Mouse (Mus musculus): Measurements from ENCODE around the gene Dnmbp.
"Not testable (repeated sequence)": the region's sequence is repeated elsewhere in the genome, so short reads cannot be mapped to it uniquely, and the experiment has no call there.

The Dnmbp gene

DNA sequence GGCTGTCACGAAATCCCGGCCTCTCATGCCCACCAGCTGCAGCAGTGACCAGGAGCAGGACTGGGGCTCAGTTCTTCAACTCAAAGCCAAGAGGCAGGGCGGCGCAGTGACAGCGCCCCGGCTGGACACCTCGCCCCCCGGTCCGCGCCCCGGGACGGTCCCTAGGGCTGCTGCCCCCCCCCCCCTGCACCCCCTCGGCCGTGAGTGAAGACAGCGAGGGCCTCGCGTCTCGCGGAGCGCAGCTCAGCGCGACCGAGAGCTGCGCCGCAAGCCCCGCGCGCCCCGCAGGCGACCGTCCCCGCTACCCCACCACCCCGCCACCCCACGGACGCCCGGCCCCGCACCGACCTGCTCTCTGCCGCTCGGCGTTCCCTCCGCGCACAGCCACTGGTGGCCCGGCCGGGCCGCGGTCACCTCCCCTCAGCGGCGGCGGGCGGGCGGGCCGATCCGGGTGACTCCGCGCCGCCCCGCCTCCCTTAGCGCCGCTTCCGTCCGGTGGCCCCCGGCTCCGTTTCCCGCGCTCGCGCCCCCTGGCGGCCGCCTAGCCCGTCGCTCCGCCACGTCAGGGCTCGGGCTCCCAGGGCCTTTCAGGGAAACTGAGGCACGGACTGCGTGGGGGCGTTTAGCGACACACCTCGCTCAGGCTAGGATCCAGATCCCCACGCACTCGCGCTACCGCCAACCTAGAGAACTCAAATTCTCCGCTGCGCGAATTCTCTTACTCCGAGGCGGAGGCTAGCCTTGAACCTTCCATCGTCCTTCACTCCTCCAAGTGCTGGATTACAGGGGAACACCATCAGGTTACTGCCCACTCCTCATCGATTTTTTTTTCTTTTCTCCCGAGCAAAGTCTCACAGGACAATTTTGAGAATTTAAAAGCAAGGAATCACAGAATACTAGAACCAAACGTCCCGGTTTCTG, at the start of gene Dnmbp:
Gene Dnmbp (minus strand): TSS at position 423 of the 921 bp plus-strand sequence.
- DNase-seq (ENCODE audit: inconsistent age in 2 of 2, low spot score in 1 of 2) = peak; percentile 88 to 95

DNA sequence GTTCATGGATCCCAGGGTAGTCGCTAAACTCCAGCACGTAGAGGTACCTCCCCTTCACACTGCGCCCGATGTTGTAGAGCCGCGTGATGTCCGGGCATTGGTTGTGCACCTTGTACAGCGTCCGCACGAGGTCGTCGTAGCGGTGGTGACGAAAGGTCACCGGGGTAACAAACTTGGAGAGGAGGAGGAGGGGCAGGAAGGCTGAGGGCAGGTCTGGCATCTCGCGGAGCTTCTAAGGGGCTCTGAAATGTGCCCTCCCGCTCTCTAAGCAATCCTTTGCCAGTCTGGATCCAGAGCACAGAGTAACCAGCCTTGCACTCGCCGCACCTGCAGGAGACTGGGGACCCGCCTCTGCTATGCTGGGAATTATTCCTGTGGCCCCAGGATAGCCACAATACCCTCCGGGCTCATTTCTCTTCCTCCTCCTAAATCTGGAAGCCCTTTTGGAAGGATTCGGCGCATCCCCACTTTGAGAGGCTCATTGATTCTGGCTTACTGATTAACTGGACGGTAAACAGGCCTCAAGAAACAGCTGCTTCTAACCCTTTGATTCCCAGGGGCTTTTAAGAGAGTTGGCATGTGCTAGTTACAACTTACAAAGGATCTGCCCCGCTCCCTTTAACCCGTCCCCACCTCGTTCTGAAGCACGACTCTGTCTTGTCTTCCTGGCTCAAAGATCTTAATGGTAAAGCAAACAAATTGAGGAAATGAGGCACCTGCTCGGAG, 46.2 kb upstream of the Dnmbp start, which contains the start of gene Cpn1:
Gene Cpn1 (minus strand): TSS at position 488 of the 726 bp plus-strand sequence.
- DNase-seq (ENCODE audit: inconsistent age in 2 of 2, low spot score in 1 of 2) = peak in 1 of 2 experiments; percentile 11

DNA sequence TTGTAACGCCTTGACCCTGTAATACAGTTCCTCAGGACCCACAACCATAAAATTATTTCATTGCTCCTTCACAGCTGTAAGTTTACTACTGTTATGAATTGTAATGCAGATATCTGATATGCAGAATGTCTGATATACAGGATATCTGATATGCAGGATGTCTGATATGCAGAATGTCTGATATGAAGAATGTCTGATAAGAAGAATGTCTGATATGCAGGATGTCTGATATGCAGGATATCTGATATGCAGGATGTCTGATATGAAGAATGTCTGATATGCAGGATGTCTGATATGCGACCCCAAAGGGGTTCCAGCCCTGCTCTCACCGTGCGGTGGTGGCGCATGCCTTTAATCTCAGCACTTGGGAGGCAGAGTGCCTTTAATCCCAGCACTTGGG, 42.0 kb upstream of the Dnmbp start:
- no peak for DNase-seq (ENCODE audit: inconsistent age in 2 of 2, low spot score in 1 of 2)

DNA sequence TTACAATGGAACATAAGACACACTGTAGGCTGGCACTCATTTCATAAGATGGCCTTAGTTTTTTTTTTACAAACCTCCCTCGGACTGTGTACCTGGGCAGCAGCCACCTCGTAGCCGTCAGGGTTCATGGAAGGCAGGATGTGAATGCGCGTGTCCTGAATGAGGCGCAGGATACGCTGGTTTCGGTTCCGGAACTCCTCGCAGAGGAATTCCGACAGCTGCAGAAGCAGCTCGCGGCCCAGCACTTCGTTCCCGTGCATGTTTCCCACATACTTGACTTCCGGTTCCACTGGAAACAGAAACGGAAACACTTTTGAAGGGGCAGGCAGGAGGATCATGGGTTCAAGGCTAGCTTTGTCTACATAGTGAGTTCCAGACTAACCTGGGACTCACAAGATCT, 40.7 kb upstream of the Dnmbp start:
- DNase-seq (ENCODE audit: inconsistent age in 2 of 2, low spot score in 1 of 2) = no peak

DNA sequence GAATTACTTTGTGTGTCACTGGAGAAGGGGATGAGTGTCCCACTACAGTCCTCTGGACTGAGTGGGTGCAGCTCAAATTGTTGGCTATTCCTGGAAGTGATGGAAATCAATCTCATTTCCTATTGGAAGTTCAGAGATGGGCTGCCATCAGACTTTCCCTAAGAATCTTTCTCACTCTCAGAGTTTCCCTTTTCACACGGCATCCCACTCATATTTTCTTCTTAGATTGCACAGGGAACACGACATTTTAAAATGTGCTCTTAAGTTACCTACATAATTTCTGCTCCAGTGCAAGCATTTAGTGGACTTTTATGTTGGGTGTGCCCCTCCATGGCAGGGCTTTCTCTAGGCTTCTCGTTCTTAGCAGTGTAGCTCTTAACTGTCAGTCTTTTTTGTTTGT, 37.8 kb upstream of the Dnmbp start:
- DNase-seq (ENCODE audit: inconsistent age in 2 of 2, low spot score in 1 of 2) = no peak

DNA sequence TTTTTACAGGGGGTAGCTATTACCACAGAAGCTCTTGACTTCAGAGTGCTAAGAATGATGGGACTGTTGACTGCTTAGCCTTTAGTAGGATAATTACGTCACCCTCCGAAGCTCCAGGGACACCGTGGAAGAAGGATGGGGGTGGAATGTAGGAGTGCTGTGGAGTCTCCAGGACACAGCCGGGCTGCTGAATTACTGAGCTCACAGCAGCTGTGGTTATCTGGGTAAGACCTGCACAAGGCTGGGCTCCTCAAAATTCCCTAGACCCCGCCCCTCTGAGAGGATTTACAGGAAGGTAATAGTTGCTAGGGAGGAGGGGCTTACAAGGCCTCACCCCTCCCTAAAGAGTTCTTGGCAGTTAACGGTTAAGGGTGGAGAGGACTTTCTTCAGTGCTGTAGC, 36.7 kb upstream of the Dnmbp start:
- no peak for DNase-seq (ENCODE audit: inconsistent age in 2 of 2, low spot score in 1 of 2)

DNA sequence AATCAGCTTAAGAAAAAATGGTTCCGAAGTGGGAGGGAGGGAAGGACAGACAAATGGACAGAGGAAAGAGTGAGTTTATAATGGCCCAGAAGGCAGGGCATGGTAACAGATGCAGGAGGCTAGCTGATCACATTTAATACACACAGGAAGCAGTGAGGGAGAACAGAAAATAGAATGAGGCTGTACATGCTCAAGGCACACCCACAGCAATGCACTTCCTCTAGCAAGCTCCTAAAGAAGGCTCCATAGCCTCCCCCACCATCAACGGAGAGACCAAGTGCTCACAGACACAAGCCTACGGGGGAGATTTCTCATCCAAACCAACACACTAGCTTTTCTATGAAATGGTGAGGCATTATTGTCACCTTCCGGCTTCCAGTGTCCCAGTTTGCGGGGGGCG, 34.2 kb upstream of the Dnmbp start:
- DNase-seq (ENCODE audit: inconsistent age in 2 of 2, low spot score in 1 of 2) = no peak

DNA sequence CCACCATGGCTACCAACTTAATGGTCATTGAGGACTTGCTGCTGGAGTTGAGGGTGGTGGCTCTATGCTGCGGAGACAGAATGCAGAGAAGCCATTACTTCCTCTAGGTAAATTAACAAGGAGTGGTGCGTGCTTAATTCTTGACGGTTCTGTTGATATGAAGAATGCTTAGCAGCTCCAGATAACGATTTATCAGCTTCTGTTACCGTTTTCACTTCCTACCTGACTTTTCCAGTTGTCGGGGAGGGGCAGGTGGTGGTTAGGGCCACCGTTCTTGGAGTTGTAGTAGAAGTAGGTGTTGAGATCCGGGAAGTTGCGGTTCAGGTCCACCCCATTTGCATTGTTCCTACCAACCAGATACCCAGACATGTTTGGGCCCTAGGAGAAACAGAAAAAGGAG, 33.7 kb upstream of the Dnmbp start:
- no peak for DNase-seq (ENCODE audit: inconsistent age in 2 of 2, low spot score in 1 of 2)

DNA sequence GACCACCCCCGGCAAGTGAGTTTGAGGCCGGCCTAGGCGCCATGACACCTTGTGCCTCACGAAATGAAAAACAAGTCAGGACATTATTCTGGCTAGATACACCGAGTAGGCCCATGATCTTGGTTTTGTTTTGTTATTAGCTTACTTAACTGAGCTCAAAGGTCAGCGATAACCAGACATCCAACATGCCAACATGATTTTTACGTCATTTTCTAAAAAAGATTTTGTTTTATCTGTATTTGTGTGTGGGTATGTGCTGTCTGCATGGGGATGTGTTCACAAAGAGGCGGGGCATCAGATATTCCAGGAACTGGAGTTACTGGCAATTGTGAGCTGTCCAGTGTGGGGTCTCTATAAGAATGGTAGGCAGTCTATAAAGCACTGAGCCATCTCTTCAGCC, 32.1 kb upstream of the Dnmbp start:
- no peak for DNase-seq (ENCODE audit: inconsistent age in 2 of 2, low spot score in 1 of 2)

DNA sequence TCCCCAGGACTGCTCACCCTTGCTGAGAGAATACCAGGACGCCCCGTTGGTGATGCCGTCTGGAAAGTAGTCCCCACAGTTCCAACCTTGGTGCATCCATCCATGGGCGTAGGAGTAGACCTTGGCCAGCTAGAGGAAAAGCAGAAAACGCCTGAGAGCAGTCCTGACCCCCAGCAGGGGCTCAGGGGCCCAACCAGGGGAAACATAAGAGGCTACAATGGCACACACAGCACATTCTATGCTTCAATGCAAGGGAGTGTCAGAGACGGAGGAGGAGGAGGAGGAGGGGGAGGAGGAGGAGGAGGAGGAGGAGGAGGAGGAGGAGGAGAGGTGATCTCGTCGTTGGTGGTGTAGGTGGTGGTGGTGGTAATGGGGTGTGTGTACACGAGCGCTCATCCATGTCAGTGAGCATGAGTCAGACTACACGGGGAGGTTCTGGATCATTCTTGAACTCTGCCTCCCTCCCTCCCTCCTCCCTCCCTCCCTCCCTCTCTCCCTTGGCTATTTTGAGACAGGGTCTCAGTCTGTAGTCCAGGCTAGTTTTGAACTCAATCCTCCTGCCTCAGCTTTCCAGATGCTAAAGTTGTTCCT, 28.5 kb upstream of the Dnmbp start:
- DNase-seq (ENCODE audit: inconsistent age in 2 of 2, low spot score in 1 of 2) = no peak

DNA sequence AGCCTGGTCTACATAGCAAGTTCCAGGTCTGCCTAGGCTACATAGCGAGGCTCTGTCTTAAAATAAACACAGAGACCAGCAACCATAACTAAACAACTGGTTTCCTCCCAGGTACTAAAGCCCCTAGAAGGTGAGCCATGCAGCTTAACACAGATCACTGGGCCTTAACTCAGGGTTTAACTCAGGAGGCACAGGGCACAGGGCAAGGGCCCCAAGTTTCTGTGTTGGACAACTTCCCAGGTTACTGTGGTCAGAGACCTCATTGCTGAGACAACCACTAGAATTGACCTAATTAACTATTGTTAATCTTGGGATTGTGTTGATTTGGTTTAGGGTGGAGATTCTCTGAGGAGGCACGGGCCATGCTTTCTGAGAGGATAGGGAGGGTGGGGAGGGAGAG, 26.5 kb upstream of the Dnmbp start:
- no peak for DNase-seq (ENCODE audit: inconsistent age in 2 of 2, low spot score in 1 of 2)

DNA sequence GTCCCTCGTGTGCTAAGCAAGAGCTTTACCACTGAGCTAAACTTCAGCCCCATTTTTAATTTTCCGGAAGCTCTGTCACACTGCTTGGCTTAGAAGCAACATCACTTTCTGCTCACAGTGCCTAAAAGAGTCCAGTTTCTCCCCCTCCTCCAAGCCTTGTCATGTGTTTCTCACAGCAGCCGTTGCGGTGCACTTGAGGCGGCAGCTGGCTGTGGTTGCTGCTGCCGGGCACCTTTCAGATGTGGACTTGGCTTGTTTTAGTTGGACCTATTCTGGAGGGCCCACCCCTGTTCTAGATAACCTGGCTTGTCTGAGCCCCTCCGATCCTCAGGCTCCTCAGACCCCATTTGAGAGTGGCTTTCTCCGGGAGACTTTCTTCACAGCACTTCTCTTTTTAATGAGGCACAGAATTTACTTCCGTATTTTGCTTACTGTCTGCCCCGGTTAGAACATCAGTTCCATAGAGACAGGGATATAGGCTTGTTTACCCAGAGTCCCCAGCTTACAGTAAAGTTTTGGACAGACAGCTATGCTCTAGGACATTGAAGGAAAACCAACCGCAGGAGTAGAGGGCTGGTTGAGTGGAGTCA, 25.6 kb upstream of the Dnmbp start:
- no peak for DNase-seq (ENCODE audit: inconsistent age in 2 of 2, low spot score in 1 of 2)

DNA sequence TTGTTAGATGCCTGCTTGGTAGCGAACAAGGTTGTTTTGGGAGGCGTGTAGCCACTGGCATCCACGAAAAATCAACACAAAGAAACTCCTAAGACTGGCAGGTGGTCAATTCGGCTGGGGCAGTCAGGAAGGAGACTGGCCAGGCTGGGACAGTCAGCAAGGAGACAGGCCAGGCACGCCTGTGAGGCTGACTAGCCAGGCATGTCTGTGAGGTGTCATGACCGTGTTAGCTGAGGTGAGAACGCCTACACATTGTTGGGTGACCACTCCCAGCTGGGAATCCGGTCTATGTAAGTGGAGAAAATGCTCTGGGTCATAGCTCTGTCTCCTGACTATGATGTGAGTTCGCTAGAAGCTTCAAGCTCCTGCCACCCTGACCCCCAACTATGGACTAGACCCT, 22.8 kb upstream of the Dnmbp start:
- DNase-seq (ENCODE audit: inconsistent age in 2 of 2, low spot score in 1 of 2) = no peak

DNA sequence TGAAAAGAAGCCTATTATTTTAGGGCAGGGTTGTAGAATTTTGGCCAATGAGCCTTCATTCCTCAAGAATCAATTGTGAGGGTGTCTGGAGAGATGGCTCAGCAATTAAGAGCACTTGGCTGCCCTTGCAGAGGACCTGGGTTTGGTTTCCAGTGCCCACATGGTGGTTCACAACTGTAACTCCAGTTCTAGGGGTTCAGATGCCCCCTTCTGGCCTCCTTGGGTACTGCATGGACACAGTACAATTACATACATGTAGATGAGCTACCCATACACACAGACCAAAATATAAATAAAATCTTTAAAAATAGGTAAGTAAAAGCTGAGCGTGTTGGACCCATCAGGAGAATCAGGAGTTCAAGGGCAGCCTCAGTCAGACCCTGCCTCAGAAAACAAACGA, 21.2 kb upstream of the Dnmbp start:
- no peak for DNase-seq (ENCODE audit: inconsistent age in 2 of 2, low spot score in 1 of 2)

DNA sequence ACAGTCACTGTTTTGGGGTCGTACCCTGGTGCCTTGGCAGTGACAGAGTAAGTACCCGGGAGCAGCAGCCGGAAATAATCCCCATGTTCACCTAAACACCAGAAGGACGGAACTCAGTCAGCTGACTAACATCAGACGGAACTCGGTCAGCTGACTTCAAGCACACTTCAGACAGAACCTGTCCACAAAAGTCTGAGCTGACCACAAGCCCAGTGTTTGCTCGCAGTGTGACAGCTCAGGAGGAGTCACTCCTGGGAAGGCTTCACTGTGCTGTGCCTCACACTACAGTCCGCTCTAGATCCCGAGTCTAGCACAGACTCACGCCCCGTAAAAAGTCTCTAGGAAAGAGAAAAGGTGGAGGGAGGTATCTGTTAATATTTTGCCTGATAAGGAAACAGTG, 20.0 kb upstream of the Dnmbp start:
- DNase-seq (ENCODE audit: inconsistent age in 2 of 2, low spot score in 1 of 2) = no peak

DNA sequence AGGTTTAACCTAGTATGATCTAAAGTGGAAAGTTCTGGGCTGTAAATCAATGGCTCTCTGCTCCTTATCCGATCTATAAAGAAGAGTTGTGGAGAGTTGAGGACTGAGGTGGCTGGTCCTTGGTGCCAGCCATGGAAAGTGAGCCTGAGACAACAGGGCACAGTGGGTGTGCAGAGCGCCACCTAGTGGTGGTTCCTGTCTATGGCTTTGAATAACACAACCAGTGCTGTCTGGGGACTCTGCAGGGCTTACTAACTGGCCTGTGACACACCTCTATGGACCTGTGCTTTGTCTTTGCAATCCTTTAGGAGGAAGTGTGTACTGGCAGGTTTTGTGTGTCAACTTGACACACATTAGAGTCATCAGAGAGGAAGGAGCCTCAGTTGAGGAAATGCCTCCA, 19.2 kb upstream of the Dnmbp start:
- peak; percentile 73 to 91 for DNase-seq (ENCODE audit: inconsistent age in 2 of 2, low spot score in 1 of 2)

DNA sequence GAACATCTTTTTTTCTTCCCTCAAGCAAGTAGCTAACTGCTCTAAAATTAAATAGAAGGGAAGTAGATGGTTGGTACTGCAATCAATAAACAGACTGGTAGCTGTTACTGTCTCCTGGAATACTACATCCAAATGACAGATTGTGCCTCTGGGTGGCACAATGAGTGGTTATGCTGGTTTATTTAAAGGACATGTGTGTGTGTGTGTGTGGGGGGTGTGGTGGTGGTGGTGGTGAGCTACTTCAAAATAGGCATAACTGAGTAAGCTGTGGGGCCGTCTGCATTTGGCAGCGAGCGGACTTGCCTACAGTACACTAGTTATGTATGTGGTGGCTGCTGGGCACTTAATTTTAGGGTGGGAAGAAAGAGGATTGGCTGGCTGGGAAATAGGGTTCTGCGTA, 17.9 kb upstream of the Dnmbp start:
- DNase-seq (ENCODE audit: inconsistent age in 2 of 2, low spot score in 1 of 2) = no peak

DNA sequence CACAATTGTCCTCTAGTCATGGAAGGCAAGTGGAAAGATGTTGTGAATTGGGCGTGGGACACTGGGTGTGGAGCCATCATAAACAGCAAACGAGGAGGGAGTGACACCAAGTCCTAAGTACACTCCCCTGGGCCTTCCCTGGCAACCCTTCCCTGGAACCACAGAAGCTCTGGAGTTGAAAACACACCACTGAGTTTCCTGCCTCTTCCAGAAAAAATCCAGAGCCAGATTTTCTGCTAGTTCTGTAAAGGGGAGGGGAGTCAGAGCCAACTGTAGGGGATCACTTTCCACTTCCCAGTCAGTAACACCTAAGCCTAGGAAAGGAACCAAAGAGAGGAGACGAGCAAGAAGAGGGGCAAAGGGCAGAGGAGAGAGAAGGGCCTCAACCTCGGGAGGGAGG, 17.4 kb upstream of the Dnmbp start:
- no peak for DNase-seq (ENCODE audit: inconsistent age in 2 of 2, low spot score in 1 of 2)

DNA sequence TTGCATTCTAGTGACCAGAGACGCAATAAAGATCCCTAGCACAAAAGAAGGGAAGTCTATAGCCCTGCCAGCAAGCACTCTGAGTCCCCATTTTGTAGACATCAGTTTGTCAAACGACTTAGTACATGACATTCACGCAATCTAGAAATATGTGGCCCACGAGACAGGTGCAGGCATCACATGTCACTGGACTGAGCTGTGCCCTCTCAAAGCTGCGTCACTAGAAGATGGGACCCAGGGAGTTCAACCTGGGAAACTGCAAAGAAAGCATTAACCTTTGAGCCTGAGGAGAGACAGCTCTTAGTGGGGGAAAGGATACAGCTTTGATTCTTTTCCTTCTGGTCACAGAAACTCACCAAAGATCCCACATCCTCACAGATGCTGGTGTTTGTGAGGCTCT, 15.3 kb upstream of the Dnmbp start:
- DNase-seq (ENCODE audit: inconsistent age in 2 of 2, low spot score in 1 of 2) = no peak

DNA sequence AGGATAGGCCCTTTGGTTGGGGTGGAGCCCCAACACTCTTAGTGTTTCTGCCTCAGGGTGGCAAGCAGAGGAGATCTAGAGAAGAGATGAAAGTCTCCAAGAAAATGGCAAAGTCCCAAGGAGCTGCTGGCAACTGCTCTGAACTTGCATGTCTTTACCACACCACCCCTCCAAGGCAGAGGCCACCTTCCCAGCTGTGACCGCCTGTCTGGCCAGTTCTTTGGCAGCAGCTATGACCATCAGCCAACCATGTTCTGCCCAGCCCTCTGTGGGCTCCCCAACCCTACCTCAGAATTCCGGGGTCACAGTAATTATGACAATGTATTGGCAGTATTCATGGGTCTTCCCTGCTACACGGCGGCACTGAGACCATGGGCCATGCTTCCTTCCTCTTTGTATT, 14.9 kb upstream of the Dnmbp start:
- DNase-seq (ENCODE audit: inconsistent age in 2 of 2, low spot score in 1 of 2) = no peak

DNA sequence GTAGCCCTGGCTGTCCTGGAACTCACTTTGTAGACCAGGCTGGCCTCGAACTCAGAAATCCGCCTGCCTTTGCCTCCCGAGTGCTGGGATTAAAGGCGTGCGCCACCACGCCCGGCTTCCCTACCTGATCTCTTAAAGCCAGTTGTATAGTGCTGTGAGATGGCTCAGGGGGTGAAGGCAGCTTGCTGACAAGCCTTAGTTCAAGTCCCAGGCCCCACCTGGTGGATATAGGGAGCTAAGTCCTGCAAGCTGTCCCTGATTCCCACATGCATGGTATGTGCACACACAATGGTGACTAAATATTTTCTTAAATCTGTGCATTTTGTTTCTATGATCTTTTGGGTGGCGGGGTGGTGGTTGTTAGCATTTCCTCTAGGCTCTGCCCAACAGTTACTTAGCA, 12.9 kb upstream of the Dnmbp start:
- not testable (repeated sequence) for DNase-seq (ENCODE audit: inconsistent age in 2 of 2, low spot score in 1 of 2)

Data from adrenal gland, adult (tissue).